Mouse (Mus musculus): ENCODE measurements around the gene 3110082I17Rik.

The 3110082I17Rik gene

DNA sequence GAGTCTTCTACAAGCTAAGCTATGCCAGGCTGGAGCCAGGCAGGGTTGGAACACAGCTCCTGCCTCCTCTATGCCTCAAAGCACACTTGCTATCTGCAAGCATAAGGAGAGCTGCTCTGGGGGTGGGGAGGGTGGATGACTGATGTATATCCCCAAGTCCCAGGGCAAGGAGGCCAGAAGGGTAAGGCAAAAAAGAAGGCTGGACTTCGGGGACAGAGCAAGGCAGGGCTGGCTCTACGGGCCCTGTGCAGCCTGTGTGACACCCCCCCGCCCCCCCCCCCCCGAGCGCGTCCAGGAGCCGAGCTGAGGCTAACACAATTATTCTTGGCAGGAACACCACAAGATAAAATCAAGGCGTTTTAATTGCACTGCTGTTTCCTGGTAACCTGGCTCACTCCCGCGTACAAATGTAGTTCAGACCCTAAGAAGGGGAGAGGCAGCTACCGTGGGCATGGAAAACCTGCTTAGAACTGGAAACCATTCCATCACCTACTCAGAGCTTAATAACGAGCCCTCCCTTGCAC lies 30.4 kb downstream of the 3110082I17Rik start:
- in situ Hi-C loops (cut with MboI; ENCODE audit: low pct_unique_long_range_greater_than_20kb in 1 of 2, low sequenced_read_pairs in 2 of 2, unreplicated experiment in 1 of 2) = no loop called here

DNA sequence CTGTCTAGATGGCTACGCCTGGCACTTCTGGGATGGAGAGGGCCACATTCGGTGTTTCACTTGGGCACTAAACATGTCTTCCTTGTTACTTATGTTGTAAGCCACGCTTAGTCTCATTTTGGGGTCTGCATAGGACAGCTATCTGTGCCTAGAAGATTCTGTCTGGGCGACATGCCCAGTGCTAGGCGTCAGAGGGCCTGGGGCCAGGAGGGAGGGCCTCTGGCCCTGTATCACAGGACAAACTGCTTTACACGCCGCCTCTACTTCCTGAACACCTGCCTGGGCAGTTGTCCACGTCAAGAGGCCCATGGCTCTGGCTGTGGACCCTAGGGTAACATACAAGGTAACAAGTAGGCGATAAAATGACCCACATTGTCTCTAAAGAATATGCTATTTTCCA lies 32.3 kb downstream of the 3110082I17Rik start:
- in situ Hi-C loops (cut with MboI; ENCODE audit: low pct_unique_long_range_greater_than_20kb in 1 of 2, low sequenced_read_pairs in 2 of 2, unreplicated experiment in 1 of 2) = no loop called here

DNA sequence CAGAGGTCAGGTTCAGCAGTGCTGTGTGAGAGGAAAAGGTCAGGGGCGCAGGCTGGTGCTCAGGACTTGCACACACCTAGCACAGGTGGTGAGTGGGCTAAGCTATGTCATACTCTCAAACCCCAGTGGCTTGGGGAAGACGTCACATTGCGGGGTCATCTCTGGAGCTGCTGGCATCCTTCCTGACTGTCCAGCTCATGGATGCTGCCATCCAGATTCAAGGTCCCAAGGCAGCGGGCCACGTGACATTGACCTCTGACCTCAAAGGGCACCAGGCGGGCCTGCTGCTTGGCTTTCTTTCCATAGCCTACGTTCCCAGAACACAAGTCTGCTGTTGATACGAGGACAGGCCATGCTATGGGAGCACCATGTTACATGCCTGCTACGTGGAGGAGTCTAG lies 33.3 kb downstream of the 3110082I17Rik start:
- in situ Hi-C loops (cut with MboI; ENCODE audit: low pct_unique_long_range_greater_than_20kb in 1 of 2, low sequenced_read_pairs in 2 of 2, unreplicated experiment in 1 of 2) = no loop called here

DNA sequence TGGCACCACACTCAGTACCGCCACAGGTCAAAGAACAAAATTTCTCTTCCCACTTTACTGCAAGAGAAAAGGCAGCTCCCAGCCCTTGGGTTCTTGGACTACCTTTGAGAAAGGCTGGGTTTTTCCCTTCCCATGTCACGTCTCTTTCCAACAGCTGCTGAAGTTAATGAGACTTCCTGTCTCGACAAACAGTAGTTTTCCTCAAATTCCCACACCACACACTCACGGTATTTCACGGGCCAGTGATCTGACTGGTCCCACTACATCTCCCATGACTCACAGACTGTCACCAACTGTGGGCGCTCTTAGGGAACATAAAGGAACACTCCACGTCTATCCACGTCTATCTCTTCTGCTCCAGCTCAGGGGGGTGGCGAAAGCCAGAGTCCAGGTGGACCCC lies 35.1 kb downstream of the 3110082I17Rik start:
- in situ Hi-C loops (cut with MboI; ENCODE audit: low pct_unique_long_range_greater_than_20kb in 1 of 2, low sequenced_read_pairs in 2 of 2, unreplicated experiment in 1 of 2) = no loop called here

DNA sequence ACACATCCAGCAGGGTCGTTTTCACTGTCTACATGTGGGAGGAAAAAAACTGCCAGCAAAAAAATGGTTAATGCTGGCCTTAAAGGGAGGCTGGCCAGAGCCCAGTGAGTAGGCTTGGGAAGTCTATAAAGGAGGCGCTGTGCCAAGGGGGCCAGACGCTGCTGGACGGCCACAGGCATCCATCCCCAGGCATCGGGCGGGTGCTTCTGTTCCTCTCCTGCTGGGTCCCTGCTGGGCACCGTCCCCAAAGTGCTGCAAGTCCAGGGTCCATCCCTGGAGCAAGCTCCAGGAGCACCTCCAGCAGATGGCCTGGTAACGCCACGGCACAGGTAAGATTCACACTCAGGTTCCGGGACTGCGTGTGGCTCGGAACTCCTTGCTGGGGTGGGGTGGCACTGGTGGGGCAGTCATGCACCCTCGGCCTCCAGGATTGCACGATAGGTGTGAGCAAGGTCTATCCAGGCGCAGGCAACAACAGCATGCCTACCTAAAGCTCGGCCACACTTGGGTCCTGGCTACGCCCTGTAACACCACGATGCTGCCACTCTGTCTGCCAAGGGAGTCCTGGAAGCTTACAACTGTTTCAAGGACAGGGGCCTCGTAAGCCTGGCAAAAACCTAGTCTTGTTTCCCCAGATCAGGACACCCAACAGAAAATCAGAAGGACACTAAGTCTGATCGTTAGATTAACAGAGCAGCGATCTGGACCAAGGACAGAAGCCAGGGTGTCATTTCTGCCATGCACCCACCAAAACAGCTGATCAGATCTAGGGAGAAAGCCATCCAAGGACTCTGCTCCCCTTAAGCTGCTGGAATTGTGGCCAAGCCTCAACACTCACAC lies 37.1 kb downstream of the 3110082I17Rik start, which contains the start of gene Gper1:
Gene Gper1, plus strand, starts transcription at position 126 of the 840 bp plus-strand sequence.
- in situ Hi-C loops (cut with MboI; ENCODE audit: low pct_unique_long_range_greater_than_20kb in 1 of 2, low sequenced_read_pairs in 2 of 2, unreplicated experiment in 1 of 2) = no loop called here

DNA sequence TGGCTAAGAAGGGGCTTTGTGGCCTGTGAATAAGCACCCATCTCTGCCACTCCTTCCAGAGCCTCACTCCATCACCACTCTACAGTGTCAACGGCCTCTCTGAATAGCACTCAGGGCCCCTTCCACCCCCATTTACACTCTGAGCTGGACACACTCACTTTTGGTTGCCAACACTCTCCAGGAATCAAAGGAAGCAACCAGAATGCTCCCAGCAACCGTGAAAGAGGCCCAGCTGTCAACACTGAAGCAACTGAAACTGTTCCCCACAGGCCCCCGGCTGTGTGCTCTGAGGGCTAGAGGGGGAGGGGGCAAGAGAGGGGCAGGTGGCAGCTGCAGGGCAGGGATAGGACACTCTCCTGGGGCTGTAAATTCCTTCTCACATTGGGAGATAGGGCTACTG lies 41.7 kb downstream of the 3110082I17Rik start:
- in situ Hi-C loops (cut with MboI; ENCODE audit: low pct_unique_long_range_greater_than_20kb in 1 of 2, low sequenced_read_pairs in 2 of 2, unreplicated experiment in 1 of 2) = no loop called here

DNA sequence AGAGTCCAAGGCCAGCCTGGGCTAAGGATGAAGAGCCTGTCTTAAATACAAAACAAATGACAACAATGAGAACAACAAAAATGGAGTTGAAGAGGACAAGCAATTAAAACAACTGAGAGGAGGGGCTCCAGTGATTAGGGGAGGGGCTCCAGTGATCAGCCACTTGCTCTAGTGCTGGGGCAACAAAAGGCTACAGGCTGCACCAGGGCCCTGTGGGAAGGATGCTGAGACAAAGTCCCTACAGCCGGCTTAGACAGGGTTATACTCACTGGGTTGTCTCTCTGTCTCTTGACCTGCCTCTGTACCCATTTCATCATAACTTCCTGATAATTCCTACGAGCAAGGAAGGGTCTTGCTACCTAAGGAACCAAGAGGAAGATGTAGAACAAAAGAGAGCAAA lies 42.2 kb downstream of the 3110082I17Rik start:
- in situ Hi-C loops (cut with MboI; ENCODE audit: low pct_unique_long_range_greater_than_20kb in 1 of 2, low sequenced_read_pairs in 2 of 2, unreplicated experiment in 1 of 2) = no loop called here

DNA sequence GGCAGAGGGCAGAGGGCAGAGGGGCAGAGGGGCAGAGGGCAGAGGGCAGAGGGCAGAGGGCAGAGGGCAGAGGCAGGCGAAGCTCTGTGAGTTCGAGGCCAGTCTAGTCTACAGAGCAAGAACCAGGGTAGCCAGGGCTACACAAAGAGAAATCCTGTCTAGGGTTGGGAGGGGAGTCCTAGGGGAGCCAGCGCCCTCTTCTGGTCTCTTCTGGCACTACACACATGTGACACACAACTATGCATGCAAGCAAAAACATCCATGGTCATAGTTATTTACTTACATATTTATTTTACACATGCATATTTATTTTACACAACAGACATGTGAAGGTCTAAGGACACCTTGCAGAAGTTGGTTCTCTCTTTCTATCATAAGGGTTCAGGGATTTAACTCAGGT lies 42.8 kb downstream of the 3110082I17Rik start:
- in situ Hi-C loops (cut with MboI; ENCODE audit: low pct_unique_long_range_greater_than_20kb in 1 of 2, low sequenced_read_pairs in 2 of 2, unreplicated experiment in 1 of 2) = no loop called here

DNA sequence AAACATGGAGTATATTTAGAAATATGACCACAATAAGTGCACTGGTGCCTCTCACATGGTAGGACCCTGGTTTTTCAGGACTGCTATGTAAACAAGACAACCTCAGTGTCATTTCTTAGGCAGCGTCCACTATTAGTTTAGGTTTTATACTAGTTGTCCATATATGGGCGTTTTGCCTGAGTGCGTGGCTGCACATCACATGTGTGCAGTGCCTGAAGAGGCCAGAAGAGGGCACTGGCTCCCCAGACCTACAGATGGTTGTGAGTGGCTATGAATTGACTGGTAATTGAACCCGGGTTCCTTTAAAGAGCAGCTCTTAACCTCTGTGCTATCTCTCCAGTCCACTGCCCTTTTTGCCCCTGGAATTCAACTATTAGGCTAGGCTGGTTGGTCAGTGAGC lies 43.4 kb downstream of the 3110082I17Rik start:
- in situ Hi-C loops (cut with MboI; ENCODE audit: low pct_unique_long_range_greater_than_20kb in 1 of 2, low sequenced_read_pairs in 2 of 2, unreplicated experiment in 1 of 2) = no loop called here

DNA sequence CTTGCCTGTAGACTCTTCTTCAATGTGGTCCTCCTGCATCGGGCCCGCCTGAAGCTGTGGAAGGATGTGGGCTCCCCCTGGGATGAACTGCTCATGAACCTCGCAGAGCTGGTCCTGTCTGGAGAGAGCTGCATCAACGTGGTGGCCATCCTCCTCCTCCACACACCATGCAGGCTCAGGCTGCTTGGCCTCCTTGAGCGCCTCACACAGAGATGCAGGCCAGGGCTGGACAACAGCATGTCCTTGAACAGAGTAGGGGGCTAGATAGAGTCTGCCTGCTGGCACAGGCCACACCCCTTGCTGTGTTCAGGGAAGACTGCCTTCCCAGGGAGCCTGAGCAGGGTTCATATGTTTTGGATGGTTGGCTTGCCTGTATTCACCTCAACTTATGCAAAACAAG lies 45.3 kb downstream of the 3110082I17Rik start:
- in situ Hi-C loops (cut with MboI; ENCODE audit: low pct_unique_long_range_greater_than_20kb in 1 of 2, low sequenced_read_pairs in 2 of 2, unreplicated experiment in 1 of 2) = no loop called here

DNA sequence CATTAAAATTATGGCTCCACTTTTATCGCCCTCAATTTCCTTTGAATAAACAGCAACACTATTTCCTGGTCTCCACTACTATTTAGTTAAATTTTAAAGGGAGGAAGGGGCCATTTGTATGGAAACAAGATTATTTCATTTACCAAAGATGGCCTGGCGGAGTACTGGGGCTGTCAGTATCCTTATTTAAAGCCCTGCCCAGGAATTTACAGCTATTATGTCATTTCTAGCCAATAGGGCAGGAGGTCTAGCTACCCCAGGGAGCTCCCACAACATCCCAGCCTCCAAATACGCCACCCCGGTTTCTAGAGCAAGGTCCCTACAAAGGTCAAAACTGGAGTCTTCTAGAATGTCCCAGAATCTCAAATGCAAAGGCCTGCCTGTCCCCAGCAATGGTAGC lies 46.8 kb downstream of the 3110082I17Rik start:
- in situ Hi-C loops (cut with MboI; ENCODE audit: low pct_unique_long_range_greater_than_20kb in 1 of 2, low sequenced_read_pairs in 2 of 2, unreplicated experiment in 1 of 2) = no loop called here

DNA sequence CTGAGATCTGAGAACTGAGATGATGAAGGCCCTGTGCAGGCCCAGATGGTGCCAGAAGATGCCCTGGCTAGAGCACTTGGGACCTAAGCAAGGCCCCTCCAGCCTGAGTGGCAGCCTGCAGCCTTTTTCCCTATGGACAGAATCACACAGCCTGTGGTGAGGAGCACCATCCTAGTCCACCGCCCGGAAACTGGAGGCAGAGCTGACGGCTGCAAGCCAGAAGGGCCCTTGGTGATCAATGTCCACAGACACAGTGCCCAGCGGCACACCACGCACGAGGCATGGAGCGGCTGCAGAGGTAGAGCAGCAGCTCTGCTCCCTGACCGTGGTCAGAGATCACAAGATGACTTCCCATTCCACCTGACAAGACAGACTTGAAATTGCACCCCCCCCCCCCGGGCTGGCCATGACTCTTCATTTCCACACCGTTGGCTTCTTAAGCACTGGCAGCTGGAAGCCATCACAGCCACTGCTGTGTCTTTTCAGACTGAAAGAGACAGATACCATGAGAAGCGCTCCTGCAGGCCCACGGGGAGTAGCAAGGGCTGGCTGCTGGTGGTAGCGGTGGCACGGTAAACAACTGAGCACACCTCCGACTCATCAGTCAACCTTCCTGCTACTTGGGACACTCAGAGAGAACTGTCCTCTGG lies 48.5 kb downstream of the 3110082I17Rik start:
- in situ Hi-C loops (cut with MboI; ENCODE audit: low pct_unique_long_range_greater_than_20kb in 1 of 2, low sequenced_read_pairs in 2 of 2, unreplicated experiment in 1 of 2) = no loop called here

DNA sequence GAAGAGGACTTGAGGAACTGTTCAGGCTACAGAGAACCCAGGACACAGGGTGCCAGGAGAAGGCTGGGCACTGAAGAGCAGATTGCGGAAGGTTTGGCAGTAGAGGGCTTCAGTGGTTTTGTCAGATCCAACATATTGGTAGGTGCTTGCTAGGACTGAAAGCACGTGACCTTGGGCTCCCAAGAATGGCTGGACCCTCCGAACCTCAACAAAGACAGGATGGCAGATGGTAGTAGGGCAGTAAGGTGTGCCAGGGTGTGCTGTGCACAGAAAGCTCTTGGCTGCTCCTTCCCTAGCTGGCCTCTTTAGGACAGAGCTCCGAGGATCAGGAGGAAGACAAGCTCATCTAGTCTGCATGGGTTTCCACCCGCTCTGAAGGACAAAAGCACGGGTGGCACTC lies 49.2 kb downstream of the 3110082I17Rik start:
- in situ Hi-C loops (cut with MboI; ENCODE audit: low pct_unique_long_range_greater_than_20kb in 1 of 2, low sequenced_read_pairs in 2 of 2, unreplicated experiment in 1 of 2) = no loop called here

DNA sequence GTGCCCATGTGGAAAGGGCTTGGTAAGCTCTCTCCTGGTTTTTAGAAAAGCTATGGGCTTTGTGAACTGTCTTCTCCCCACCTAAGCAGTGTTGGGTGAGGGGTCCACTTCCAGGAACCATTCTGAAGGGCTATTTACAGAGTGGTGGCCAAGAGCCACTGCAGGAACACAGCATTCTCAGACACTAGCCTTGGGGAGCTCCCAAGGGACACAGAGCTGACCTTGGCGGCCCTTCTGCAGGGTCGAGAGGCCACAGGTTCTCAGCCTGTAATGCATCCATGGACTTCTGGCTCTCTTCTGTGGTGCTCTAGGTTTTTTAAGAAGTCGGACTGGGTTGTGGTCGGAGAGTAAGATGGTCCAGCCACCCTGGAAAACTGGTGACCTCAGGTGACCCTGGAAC lies 50.3 kb downstream of the 3110082I17Rik start:
- in situ Hi-C loops (cut with MboI; ENCODE audit: low pct_unique_long_range_greater_than_20kb in 1 of 2, low sequenced_read_pairs in 2 of 2, unreplicated experiment in 1 of 2) = no loop called here

DNA sequence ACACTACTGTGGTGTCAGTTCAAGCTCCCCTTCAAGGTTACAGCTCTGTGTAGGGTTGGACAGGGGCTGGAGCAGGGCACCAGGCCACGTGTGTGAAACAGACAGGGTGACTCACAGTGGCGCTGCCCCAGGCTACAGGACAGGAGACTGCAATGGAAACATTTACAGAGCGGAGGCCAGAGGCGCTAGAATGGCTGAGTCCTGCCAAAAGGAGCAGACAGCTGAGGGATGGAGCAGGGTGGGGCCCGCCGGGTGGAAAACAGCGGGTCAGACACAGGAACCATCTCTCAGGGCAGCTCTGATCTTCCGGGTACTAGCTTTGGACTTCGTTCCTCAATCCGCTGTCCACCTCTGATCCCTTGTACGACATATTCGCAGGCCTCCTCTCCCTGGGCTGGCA lies 50.9 kb downstream of the 3110082I17Rik start:
- in situ Hi-C loops (cut with MboI; ENCODE audit: low pct_unique_long_range_greater_than_20kb in 1 of 2, low sequenced_read_pairs in 2 of 2, unreplicated experiment in 1 of 2) = no loop called here

DNA sequence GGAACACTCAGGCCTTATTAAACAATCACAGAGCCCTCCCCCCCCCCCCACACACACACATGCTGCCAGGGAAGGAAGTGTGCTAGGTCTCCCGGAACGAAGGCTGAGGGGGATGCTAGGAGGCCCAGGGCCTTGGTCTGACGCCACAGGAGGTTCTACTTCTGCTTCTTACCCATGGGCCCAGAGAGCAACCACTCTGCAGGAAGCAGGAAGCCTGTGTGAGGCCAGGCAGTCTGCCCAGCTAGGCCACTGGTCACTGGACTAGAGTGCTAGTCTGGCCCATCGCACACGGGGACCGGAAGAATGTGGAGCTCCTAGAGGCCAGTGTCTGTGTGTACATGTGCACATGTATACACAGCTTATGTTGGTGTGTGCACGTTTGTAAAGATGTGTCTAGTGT lies 51.8 kb downstream of the 3110082I17Rik start:
- in situ Hi-C loops (cut with MboI; ENCODE audit: low pct_unique_long_range_greater_than_20kb in 1 of 2, low sequenced_read_pairs in 2 of 2, unreplicated experiment in 1 of 2) = no loop called here

DNA sequence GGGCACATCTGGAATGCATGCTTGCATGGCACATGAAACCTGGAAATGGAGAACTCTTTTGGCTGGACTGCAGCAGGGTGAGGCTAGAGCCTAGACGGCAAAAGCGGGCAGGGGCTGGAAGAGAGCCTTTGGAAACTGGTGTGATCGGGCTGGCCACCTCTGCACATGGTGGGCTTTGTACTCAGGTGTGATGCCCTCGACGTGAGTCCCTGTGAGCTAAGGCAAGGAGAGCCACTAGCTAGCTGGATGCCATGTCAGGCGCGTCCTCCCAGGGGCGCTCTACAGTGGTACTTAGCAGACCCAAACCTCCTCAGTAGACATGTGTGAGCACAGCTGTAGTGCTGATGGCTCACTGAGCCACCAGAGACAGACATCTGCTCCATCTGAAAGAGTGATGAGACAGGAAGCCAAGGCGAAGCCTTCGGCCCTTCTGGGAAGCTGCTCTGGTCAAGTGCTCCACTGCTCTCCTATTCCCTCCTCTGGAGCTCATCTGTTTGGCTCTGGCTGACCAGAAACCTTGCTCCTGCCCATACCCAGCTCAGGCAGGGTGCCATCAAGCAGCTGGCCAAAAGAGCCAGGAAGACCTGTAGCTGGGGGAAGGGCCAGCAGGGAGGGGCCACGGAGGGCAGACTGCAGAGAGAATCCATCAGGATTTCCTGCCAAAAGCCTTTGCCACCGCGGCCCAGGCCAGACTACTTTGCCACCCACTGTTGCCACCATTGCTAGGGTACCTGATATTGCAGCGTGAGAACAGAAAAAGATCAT lies 53.0 kb downstream of the 3110082I17Rik start:
- in situ Hi-C loops (cut with MboI; ENCODE audit: low pct_unique_long_range_greater_than_20kb in 1 of 2, low sequenced_read_pairs in 2 of 2, unreplicated experiment in 1 of 2) = no loop called here

DNA sequence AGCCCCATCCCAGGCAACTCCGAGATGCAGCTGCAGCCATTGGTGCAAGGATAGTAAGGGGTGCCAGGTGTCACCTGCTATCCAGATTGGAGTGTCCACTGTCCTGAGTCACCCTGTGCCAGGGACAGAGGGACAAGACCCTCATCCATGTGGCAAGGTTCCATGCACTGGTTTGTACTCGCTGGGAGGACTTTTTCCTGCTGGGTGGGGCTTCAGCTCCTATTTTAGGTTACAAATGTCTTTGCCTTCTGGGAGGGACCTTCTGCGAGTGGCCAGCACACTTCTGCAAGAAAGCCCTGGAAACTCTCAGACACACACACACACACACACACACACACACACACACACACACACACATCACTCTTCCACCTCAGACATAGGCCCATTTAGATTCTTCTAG lies 54.4 kb downstream of the 3110082I17Rik start:
- in situ Hi-C loops (cut with MboI; ENCODE audit: low pct_unique_long_range_greater_than_20kb in 1 of 2, low sequenced_read_pairs in 2 of 2, unreplicated experiment in 1 of 2) = no loop called here

DNA sequence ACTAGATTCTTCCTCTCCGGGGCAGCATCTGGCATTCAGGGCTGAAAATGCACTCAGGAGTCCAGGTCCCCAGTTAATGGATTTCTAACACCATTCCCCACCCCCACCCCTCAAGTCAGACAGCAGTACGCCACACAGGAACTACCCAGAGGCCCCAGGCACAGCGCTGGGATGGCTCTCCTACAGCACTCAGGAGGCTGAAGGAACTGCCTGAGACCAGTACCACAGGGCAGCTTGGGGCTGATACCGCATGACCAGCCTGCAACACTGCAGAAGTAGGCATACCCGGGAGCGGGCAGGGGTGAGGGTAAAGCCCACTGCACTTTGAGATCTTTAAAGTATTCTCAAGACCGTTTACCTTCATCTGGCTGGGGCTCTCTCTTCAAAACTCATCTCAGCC lies 54.8 kb downstream of the 3110082I17Rik start:
- in situ Hi-C loops (cut with MboI; ENCODE audit: low pct_unique_long_range_greater_than_20kb in 1 of 2, low sequenced_read_pairs in 2 of 2, unreplicated experiment in 1 of 2) = no loop called here

All from mouse embryonic stem cell (cell line).